Mouse (Mus musculus): ENCODE measurements around the gene Casp3.

Casp3 gene

GRCm38 (mm10) chr8:46671496-46671895 lies 54.4 kb downstream of the Casp3 start:
- intact Hi-C loops (cut with DNase I) = loop anchor here (2.0 to 10.0 kb wide), 2 partner anchors 283 to 703 kb away; no protein-coding TSS in a partner anchor

- intact Hi-C loops (cut with DNase I) = loop anchor here (5.0 to 10.0 kb wide), 2 partner anchors 56 to 144 kb away; partner anchors contain the start of gene Irf2
These were observed 63.7 kb downstream of the Casp3 start for GRCm38 (mm10) chr8:46680671-46681365.

- intact Hi-C loops (cut with DNase I) = loop anchor here (10.0 kb wide), 1 partner anchor 138 kb away; no protein-coding TSS in a partner anchor
These were observed 69.7 kb downstream of the Casp3 start for GRCm38 (mm10) chr8:46686664-46687336.

All from adrenal gland (tissue).